10 mouse cellular contexts compared by ENCODE assay signal in the genomic region with DNA sequence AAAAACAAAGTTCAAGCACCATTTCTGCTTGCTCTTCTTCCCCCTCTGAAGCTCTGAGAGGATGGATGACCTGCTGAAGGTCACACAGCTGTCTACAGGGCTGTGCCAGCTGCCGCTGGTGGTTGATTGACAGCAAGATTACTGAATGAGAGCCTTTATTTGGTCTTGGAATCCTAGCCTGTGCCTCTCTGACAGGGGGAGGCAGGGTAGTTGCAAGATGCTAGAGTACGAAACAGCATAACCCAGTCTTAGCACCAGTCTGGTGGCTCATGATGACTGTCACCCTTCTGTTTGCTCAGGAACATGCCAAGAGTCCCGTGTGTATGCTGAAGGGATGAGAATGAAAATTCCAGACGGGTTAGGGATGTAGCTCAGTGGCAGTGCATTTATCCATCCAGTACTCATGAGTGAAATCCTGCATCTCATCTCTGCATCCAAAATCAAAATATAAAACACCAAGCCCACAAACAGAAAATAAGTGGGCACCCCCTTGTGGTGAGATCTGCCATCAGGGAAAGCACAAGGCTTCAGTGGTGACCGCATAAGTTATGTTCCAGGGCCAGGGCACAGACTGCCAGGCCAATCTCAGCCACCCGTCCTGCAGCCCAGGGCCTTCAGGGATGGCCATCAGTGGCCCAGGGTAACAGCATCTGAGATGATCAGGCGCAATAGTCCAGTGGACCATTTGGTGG. TPM values are rescaled to one million over a fixed set of nuclear protein-coding genes. Genes with fewer than 3 reads are reported as not detected.
DNase-seq lines count a peak whose midpoint lies in the region; ATAC-seq and TF ChIP-seq lines count a peak whose summit lies in the region.
"Had no signal": no experiment of that assay in that cellular context is flagged by ENCODE, and none has a peak within 500 bp of the region (broad histone marks: within the 10 kb centered on the region; RNA-seq: fewer than 3 reads in every experiment).

No protein-coding gene starts in this region.

- no peak overlapping the region for H3K27ac ChIP-seq in liver, postnatal 0 days (ENCODE audit: low read depth)
- no peak overlapping the region for H3K27ac ChIP-seq in embryonic facial prominence, embryonic 11.5 days (replicated peaks; ENCODE audit: low read depth, low read length)
- H3K27ac ChIP-seq: hindbrain, embryonic 15.5 days had no signal

- H3K4me1 ChIP-seq in liver, postnatal 0 days (ENCODE audit: insufficient read depth) = peaks cover 7% of the 10 kb centered on the region
- no peaks in the 10 kb centered on the region for H3K4me1 ChIP-seq in embryonic facial prominence, embryonic 11.5 days (ENCODE audit: control insufficient read depth, insufficient read depth, low read length)

- peak; percentile 51 to 62 for DNase-seq in cerebellum, postnatal 10 days
- no peak for DNase-seq in cerebellum, adult 11 months
- no peak for DNase-seq in liver, postnatal 0 days
- no peak for DNase-seq in liver
- DNase-seq in embryonic facial prominence, embryonic 11.5 days (ENCODE audit: low spot score) = peak; percentile 14
- DNase-seq in right cerebral cortex, adult 18-20 months = peak; percentile 26
- no peak for DNase-seq in gastrocnemius, postnatal 36 days
- DNase-seq in thymus, postnatal 0 days (ENCODE audit: low spot score) = no peak

- H3K9me3 ChIP-seq in liver, postnatal 0 days (ENCODE audit: low read length) = no peaks in the 10 kb centered on the region
- no peaks in the 10 kb centered on the region for H3K9me3 ChIP-seq in embryonic facial prominence, embryonic 11.5 days (replicated peaks; ENCODE audit: control insufficient read depth, low read length)
- H3K9me3 ChIP-seq: hindbrain, embryonic 15.5 days had no signal

- H3K27me3 ChIP-seq in liver, postnatal 0 days (ENCODE audit: insufficient read depth, low read length) = no peaks in the 10 kb centered on the region
- no peaks in the 10 kb centered on the region for H3K27me3 ChIP-seq in embryonic facial prominence, embryonic 11.5 days (ENCODE audit: control insufficient read depth, insufficient read depth, low read length)
- H3K27me3 ChIP-seq: hindbrain, embryonic 15.5 days had no signal

- H3K4me3 ChIP-seq in liver, postnatal 0 days (ENCODE audit: low read depth, low read length) = no peak overlapping the region
- H3K4me3 ChIP-seq in embryonic facial prominence, embryonic 11.5 days (ENCODE audit: low read depth, low read length) = no peak overlapping the region
- H3K4me3 ChIP-seq: hindbrain, embryonic 15.5 days had no signal

- intact Hi-C loops in gastrocnemius, postnatal 36 days (cut with DNase I) = no loop called here

- no peak overlapping the region for H3K9ac ChIP-seq in liver, postnatal 0 days (replicated peaks)
- H3K9ac ChIP-seq in embryonic facial prominence, embryonic 11.5 days (replicated peaks; ENCODE audit: low read length) = no peak overlapping the region
- H3K9ac ChIP-seq: hindbrain, embryonic 15.5 days had no signal

- no peak overlapping the region for H3K4me2 ChIP-seq in liver, postnatal 0 days (ENCODE audit: low read depth, low read length)
- H3K4me2 ChIP-seq in embryonic facial prominence, embryonic 11.5 days (ENCODE audit: low read depth, low read length) = no peak overlapping the region
- H3K4me2 ChIP-seq: hindbrain, embryonic 15.5 days had no signal

- TF ChIP-seq CTCF in liver, postnatal 0 days (IDR thresholded peaks at IDR 0.05; ENCODE audit: low read depth) = peak; percentile 40; the same call in 1 of the 2 replicates

- 77% methylated on average over 7 of the region's 7 CpGs for WGBS in liver, postnatal 0 days (ENCODE audit: insufficient replicate concordance)
- WGBS in embryonic facial prominence, embryonic 11.5 days = 65% methylated on average over 7 of the region's 7 CpGs

- no peak for ATAC-seq in liver, postnatal 0 days
- ATAC-seq in embryonic facial prominence, embryonic 11.5 days (replicated peaks; ENCODE audit: insufficient number of reproducible peaks, low FRiP score, low TSS enrichment, low read depth) = no peak

- TF ChIP-seq EP300 in liver, postnatal 0 days (IDR thresholded peaks at IDR 0.05; ENCODE audit: low read depth) = no peak

- no peaks in the 10 kb centered on the region for H3K36me3 ChIP-seq in liver, postnatal 0 days (replicated peaks; ENCODE audit: insufficient read depth, low read length)
- no peaks in the 10 kb centered on the region for H3K36me3 ChIP-seq in embryonic facial prominence, embryonic 11.5 days (replicated peaks; ENCODE audit: control insufficient read depth, insufficient read depth, low read depth, low read length)
- H3K36me3 ChIP-seq: hindbrain, embryonic 15.5 days had no signal

RNA-seq across cellular contexts. Expression of a gene that starts 32.8 kb away (rescaled TPM):
- polyA plus RNA-seq in liver, postnatal 0 days (2015; fragmentation: Nextera tagmentation; extraction: Ambion mirVana) = 13.6 and 17.1 TPM in 2 replicates
- 21.8 and 22.2 TPM in 2 replicates for polyA plus RNA-seq in embryonic facial prominence, embryonic 11.5 days (2014; fragmentation: Nextera tagmentation; extraction: Ambion mirVana)
- total RNA-seq in gastrocnemius, postnatal 36 days (2021) = 1 to 10 TPM; 1.5 to 2.3 TPM
- polyA plus RNA-seq in thymus, postnatal 0 days (2015; fragmentation: Nextera tagmentation; extraction: Ambion mirVana) = 7.2 and 7.8 TPM in 2 replicates

RNA-seq across cellular contexts. Expression of a gene that starts 35.9 kb away (rescaled TPM):
- not detected in 2 replicates for polyA plus RNA-seq in liver, postnatal 0 days (2015; fragmentation: Nextera tagmentation; extraction: Ambion mirVana)
- polyA plus RNA-seq in embryonic facial prominence, embryonic 11.5 days (2014; fragmentation: Nextera tagmentation; extraction: Ambion mirVana) = not detected in 2 replicates
- not detected for total RNA-seq in gastrocnemius, postnatal 36 days (2021)
- polyA plus RNA-seq in thymus, postnatal 0 days (2015; fragmentation: Nextera tagmentation; extraction: Ambion mirVana) = 0.08 and 0.16 TPM in 2 replicates
- polyA plus RNA-seq: limb, embryonic 14.5 days had no signal

Comparison
In these comparisons a context has a peak if more than half of its experiments do, and no peak if none do; other contexts are left out.
1. DNase-seq: peak in cerebellum, postnatal 10 days (2 of 2), embryonic facial prominence, embryonic 11.5 days (single experiment) and right cerebral cortex, adult 18-20 months (single experiment); none in cerebellum, adult 11 months (single experiment), liver, postnatal 0 days (single experiment), liver (single experiment), gastrocnemius, postnatal 36 days (0 of 2) and thymus, postnatal 0 days (single experiment).